Mouse (Mus musculus): ENCODE results near the gene Phactr2.
"Not testable (repeated sequence)": the region's sequence is repeated elsewhere in the genome, so short reads cannot be mapped to it uniquely, and the experiment has no call there.

Gene Phactr2

GRCm38 (mm10) chr10:13213956-13214355 lies 260.3 kb downstream of the Phactr2 start:
- no peak for DNase-seq (ENCODE audit: low read depth, low spot score)

GRCm38 (mm10) chr10:13212829-13213228 lies 261.4 kb downstream of the Phactr2 start:
- DNase-seq (ENCODE audit: low read depth, low spot score), result no peak

GRCm38 (mm10) chr10:13212326-13212725 lies 261.9 kb downstream of the Phactr2 start:
- no peak for DNase-seq (ENCODE audit: low read depth, low spot score)

GRCm38 (mm10) chr10:13209930-13210637 lies 264.1 kb downstream of the Phactr2 start:
- no peak for DNase-seq (ENCODE audit: low read depth, low spot score)

GRCm38 (mm10) chr10:13209506-13209905 lies 264.7 kb downstream of the Phactr2 start:
- no peak for DNase-seq (ENCODE audit: low read depth, low spot score)

- no peak for DNase-seq (ENCODE audit: low read depth, low spot score)
These were observed 265.2 kb downstream of the Phactr2 start for GRCm38 (mm10) chr10:13209061-13209460.

GRCm38 (mm10) chr10:13201741-13202293 lies 272.4 kb downstream of the Phactr2 start:
- no peak for DNase-seq (ENCODE audit: low read depth, low spot score)

- no peak for DNase-seq (ENCODE audit: low read depth, low spot score)
These were observed 273.4 kb downstream of the Phactr2 start for GRCm38 (mm10) chr10:13200862-13201261.

- no peak for DNase-seq (ENCODE audit: low read depth, low spot score)
These were observed 275.0 kb downstream of the Phactr2 start for GRCm38 (mm10) chr10:13199234-13199633.

GRCm38 (mm10) chr10:13196872-13197507 lies 277.2 kb downstream of the Phactr2 start:
- DNase-seq (ENCODE audit: low read depth, low spot score), result no peak

- not testable (repeated sequence) for DNase-seq (ENCODE audit: low read depth, low spot score)
These were observed 280.7 kb downstream of the Phactr2 start for GRCm38 (mm10) chr10:13193496-13193895.

- peak; percentile 95 for DNase-seq (ENCODE audit: low read depth, low spot score)
These were observed 281.4 kb downstream of the Phactr2 start, which contains the start of gene Ltv1 for GRCm38 (mm10) chr10:13192731-13193351. Gene Ltv1, minus strand, starts transcription at chr10:13193168.

GRCm38 (mm10) chr10:13189881-13190280 lies 284.3 kb downstream of the Phactr2 start:
- no peak for DNase-seq (ENCODE audit: low read depth, low spot score)

- DNase-seq (ENCODE audit: low read depth, low spot score), result no peak
These were observed 287.5 kb downstream of the Phactr2 start for GRCm38 (mm10) chr10:13186754-13187153.

- DNase-seq (ENCODE audit: low read depth, low spot score), result no peak
These were observed 289.9 kb downstream of the Phactr2 start for GRCm38 (mm10) chr10:13184170-13184766.

GRCm38 (mm10) chr10:13180211-13180610 lies 294.0 kb downstream of the Phactr2 start:
- DNase-seq (ENCODE audit: low read depth, low spot score), result no peak

- DNase-seq (ENCODE audit: low read depth, low spot score), result no peak
These were observed 296.1 kb downstream of the Phactr2 start, which contains the start of gene Zc2hc1b for GRCm38 (mm10) chr10:13177973-13178624. Gene Zc2hc1b, minus strand, starts transcription at chr10:13178023.

- no peak for DNase-seq (ENCODE audit: low read depth, low spot score)
These were observed 298.3 kb downstream of the Phactr2 start for GRCm38 (mm10) chr10:13175866-13176265.

- no peak for DNase-seq (ENCODE audit: low read depth, low spot score)
These were observed 301.4 kb downstream of the Phactr2 start for GRCm38 (mm10) chr10:13172798-13173221.

- no peak for DNase-seq (ENCODE audit: low read depth, low spot score)
These were observed 302.8 kb downstream of the Phactr2 start for GRCm38 (mm10) chr10:13171461-13171860.

- peak; percentile 35 for DNase-seq (ENCODE audit: low read depth, low spot score)
These were observed 303.3 kb downstream of the Phactr2 start for GRCm38 (mm10) chr10:13170739-13171448.
